Mouse (Mus musculus) cortical plate, adult 2 months (tissue): Measurements from ENCODE around the gene Aldh8a1.

Experiments
- CTCF ChIP-seq: fragments of 200-500 bp; IDR thresholded peaks from 2 replicates; pipeline ENCODE4 v1.5.1; 2011; ENCODE audit warnings: mild to moderate bottlenecking, control low read depth, low read length; ENCODE audit not compliant: insufficient read depth; ENCODE audit errors: extremely low read depth
- POLR2A ChIP-seq: fragments of 200-500 bp; IDR thresholded peaks from 2 replicates; pipeline ENCODE4 v1.6.1; 2011; ENCODE audit warnings: mild to moderate bottlenecking, low read length, control low read depth; ENCODE audit not compliant: insufficient read depth; ENCODE audit errors: extremely low read depth

GRCm38 (mm10) chr10:21378196-21378944 lies 1.3 kb downstream of the Aldh8a1 start:
- TF ChIP-seq CTCF: peak; percentile 45; the same call in 1 of the 2 replicates
- TF ChIP-seq POLR2A: no peak
